Mouse (Mus musculus): ENCODE data around the gene Fmo1. TPM values are rescaled to one million over a fixed set of nuclear protein-coding genes. Genes with fewer than 3 reads are reported as not detected.
"Not testable (repeated sequence)": the region's sequence is repeated elsewhere in the genome, so short reads cannot be mapped to it uniquely, and the experiment has no call there.

The Fmo1 gene
- polyA plus RNA-seq, 1 experiment: 519 TPM

DNA sequence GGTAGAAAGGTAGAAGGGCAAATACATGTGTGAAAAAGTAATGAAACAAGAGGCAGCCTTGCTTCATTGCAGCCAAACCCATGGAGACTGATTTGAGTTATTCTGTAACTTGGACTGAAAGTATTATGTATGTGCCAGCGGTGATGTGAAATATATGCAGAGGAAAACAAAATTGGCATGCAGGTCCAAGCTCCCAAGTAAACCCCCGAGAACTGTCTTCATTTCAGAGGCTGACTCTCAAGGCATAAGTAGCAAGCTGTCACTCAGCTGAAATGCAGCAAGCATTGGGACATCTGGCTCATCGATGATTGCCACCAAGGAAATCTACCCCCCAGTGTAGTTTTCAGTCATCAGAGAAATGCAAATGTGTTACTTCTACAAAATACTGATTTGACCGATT lies 81.2 kb downstream of the Fmo1 start:
- no peak overlapping the region for H3K27ac ChIP-seq (replicated peaks; ENCODE audit: low read depth, low read length)
- no peak overlapping the region for H3K4me3 ChIP-seq (ENCODE audit: insufficient read depth, low read depth, low read length)
- H3K4me1 ChIP-seq (ENCODE audit: control insufficient read depth, insufficient read depth, insufficient read length, low read length): no peaks in the 10 kb centered on the region

DNA sequence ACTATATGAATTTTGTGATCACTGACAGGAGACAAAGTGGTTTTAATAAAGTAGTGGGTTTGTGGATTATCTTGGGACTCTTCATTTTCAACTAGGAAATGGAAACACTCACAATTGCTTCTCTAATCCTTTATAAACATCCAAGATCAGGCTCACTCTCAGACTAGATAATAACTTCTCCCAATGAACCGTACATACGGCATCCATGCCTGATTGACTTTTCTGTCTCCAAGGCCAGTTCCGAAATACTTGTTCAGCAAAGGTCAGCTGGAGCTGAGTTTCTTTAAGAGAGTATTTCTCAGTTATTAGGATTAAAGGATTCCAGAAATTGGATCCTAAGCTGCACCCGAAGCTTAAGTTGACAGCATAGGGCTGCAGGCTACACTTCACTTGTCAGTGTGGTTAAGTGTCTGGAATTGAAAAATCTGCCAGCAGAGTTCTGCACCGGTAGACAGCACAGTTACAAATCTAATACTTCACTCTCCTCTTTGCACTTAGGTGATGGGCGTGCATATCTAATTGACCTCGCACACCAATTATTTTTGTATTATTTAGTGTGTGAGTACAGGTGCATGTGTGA lies 82.7 kb downstream of the Fmo1 start:
- Histone ChIP-seq H3K27ac (replicated peaks; ENCODE audit: low read depth, low read length) (no peak overlapping the region), H3K4me1 (ENCODE audit: control insufficient read depth, insufficient read depth, insufficient read length, low read length) (no peaks in the 10 kb centered on the region)

DNA sequence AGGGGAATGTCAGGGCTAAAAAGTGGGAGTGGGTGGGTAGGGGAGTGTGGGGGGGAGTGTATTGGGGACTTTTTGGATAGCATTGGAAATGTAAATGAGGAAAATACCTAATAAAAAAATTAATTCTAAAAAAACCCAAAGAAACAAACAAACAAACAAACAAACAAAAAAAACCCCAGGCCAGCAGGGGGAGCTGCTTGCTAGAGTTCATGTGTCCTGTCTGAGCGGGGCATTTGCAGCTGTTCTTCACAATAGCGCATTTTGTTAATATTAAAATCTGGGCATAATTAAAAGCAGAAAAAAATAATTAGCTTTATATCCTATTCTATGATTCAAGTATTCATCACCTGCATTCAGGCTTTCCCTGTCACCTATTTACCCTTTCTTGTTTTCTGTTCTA lies 85.4 kb downstream of the Fmo1 start:
- H3K4me1 ChIP-seq (ENCODE audit: control insufficient read depth, insufficient read depth, insufficient read length, low read length); H3K4me3 ChIP-seq (ENCODE audit: insufficient read depth, low read depth, low read length); H3K27ac ChIP-seq (replicated peaks; ENCODE audit: low read depth, low read length): not testable (repeated sequence)

More for the DNA sequence above, 82.7 kb downstream of the Fmo1 start:
- no peak overlapping the region for H3K4me3 ChIP-seq (ENCODE audit: insufficient read depth, low read depth, low read length)

Other genes with a start within 250 kb of the Fmo1 start
- gene Myoc, start 227.5 kb downstream of the Fmo1 start, polyA plus RNA-seq (2012; ENCODE audit: insufficient read depth, insufficient read length, missing spikeins): 4.3 and 9.4 TPM in 2 replicates
- not detected in 2 replicates for gene Myocos, start 208.4 kb downstream of the Fmo1 start, polyA plus RNA-seq (2012; ENCODE audit: insufficient read depth, insufficient read length, missing spikeins)
- gene Prrc2c, start 126.1 kb downstream of the Fmo1 start, polyA plus RNA-seq (2012; ENCODE audit: insufficient read depth, insufficient read length, missing spikeins): 23.5 and 30.4 TPM in 2 replicates
- 0.79 and 1.2 TPM in 2 replicates for gene Fmo4, start 52.6 kb downstream of the Fmo1 start, polyA plus RNA-seq (2012; ENCODE audit: insufficient read depth, insufficient read length, missing spikeins)
- 9.7 and 11.8 TPM in 2 replicates for gene Fmo2, start 32.1 kb upstream of the Fmo1 start, polyA plus RNA-seq (2012; ENCODE audit: insufficient read depth, insufficient read length, missing spikeins)
- gene Fmo6, start 70.9 kb upstream of the Fmo1 start, polyA plus RNA-seq (2012; ENCODE audit: insufficient read depth, insufficient read length, missing spikeins): not detected in 2 replicates
- not detected in 2 replicates for gene Fmo3, start 117.9 kb upstream of the Fmo1 start, polyA plus RNA-seq (2012; ENCODE audit: insufficient read depth, insufficient read length, missing spikeins)
- gene Mroh9, start 219.1 kb upstream of the Fmo1 start, polyA plus RNA-seq (2012; ENCODE audit: insufficient read depth, insufficient read length, missing spikeins): not detected in 2 replicates

All from brown adipose tissue, adult 24 weeks (tissue).